Mouse (Mus musculus): ENCODE results near the gene Gm12830. TPM values are rescaled to one million over a fixed set of nuclear protein-coding genes. Genes with fewer than 3 reads are reported as not detected.

The Gm12830 gene
- total RNA-seq, 2 experiments from 2014 or later = not detected

Other genes with a start within 250 kb of the Gm12830 start
- not detected in 2 replicates for gene Foxd2, start 87.2 kb downstream of the Gm12830 start, total RNA-seq (2015; ENCODE audit: low replicate concordance)
- 0.28 TPM in 1 of 2 replicates, not detected in the other for gene Foxd2, start 87.2 kb downstream of the Gm12830 start, total RNA-seq (2017; ENCODE audit: low replicate concordance)
- gene Foxe3, start 104.3 kb downstream of the Gm12830 start, total RNA-seq (2015; ENCODE audit: low replicate concordance) = not detected in 2 replicates
- gene Foxe3, start 104.3 kb downstream of the Gm12830 start, total RNA-seq (2017; ENCODE audit: low replicate concordance) = not detected in 2 replicates
- 20.9 and 31.3 TPM in 2 replicates for gene Cmpk1, start 165.5 kb downstream of the Gm12830 start, total RNA-seq (2015; ENCODE audit: low replicate concordance)
- 19.4 and 29.1 TPM in 2 replicates for gene Cmpk1, start 165.5 kb downstream of the Gm12830 start, total RNA-seq (2017; ENCODE audit: low replicate concordance)
- gene Stil, start 178.4 kb downstream of the Gm12830 start, total RNA-seq (2015; ENCODE audit: low replicate concordance) = 9.4 and 17.6 TPM in 2 replicates
- 20.1 and 22.8 TPM in 2 replicates for gene Stil, start 178.4 kb downstream of the Gm12830 start, total RNA-seq (2017; ENCODE audit: low replicate concordance)
- 75.1 and 94.0 TPM in 2 replicates for gene Tal1, start 234.7 kb downstream of the Gm12830 start, total RNA-seq (2015; ENCODE audit: low replicate concordance)
- 92.9 and 102 TPM in 2 replicates for gene Tal1, start 234.7 kb downstream of the Gm12830 start, total RNA-seq (2017; ENCODE audit: low replicate concordance)

Data from erythroblast, adult 5-6 weeks (primary cell).